Mouse (Mus musculus): ENCODE measurements around the gene Kif2c. TPM values are rescaled to one million over a fixed set of nuclear protein-coding genes. Genes with fewer than 3 reads are reported as not detected.

Gene Kif2c
- total RNA-seq, 2 experiments from 2014 or later = 13.2 to 16.7 TPM

DNA sequence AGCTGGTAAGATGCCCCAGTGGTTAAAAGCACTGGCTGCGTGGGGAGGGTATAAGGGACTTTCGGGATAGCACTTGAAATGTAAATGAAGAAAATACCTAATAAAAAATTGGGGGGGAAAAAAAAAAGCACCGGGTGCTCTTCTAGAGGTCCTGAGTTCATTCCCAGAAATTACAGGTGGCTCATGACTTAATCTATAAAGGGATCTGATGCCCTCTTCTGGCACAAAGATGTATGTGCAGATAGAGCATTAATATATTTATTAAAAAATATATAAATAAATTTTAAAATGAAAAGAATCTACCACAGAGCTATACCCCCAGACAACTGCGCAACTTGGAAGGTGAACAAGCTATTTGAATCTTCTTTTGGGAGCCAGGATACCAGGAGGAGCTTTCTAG lies 41.8 kb downstream of the Kif2c start:
- ATAC-seq (replicated peaks; ENCODE audit: low FRiP score, poor library complexity, severe bottlenecking) = no peak

DNA sequence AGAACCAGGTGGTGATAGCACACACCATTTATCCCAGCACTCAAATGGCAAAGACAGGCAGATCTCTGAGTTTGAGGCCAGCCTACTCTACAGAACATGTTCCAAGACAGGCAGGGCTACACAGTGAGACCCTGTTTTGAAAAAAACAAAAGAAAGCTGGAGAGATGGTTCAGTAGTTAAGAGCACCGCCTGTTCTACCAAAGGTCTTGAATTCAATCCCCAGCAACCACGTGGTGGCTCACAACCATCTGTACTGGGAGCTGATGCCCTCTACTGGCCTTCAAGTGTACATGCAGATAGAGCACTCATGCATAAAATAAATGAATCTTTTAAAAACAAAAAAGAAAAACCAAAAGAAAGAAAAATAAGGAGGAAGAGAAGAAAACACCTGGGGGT lies 43.2 kb downstream of the Kif2c start:
- ATAC-seq (replicated peaks; ENCODE audit: low FRiP score, poor library complexity, severe bottlenecking) = peak; percentile 55; the same call in 1 of the 2 replicates

DNA sequence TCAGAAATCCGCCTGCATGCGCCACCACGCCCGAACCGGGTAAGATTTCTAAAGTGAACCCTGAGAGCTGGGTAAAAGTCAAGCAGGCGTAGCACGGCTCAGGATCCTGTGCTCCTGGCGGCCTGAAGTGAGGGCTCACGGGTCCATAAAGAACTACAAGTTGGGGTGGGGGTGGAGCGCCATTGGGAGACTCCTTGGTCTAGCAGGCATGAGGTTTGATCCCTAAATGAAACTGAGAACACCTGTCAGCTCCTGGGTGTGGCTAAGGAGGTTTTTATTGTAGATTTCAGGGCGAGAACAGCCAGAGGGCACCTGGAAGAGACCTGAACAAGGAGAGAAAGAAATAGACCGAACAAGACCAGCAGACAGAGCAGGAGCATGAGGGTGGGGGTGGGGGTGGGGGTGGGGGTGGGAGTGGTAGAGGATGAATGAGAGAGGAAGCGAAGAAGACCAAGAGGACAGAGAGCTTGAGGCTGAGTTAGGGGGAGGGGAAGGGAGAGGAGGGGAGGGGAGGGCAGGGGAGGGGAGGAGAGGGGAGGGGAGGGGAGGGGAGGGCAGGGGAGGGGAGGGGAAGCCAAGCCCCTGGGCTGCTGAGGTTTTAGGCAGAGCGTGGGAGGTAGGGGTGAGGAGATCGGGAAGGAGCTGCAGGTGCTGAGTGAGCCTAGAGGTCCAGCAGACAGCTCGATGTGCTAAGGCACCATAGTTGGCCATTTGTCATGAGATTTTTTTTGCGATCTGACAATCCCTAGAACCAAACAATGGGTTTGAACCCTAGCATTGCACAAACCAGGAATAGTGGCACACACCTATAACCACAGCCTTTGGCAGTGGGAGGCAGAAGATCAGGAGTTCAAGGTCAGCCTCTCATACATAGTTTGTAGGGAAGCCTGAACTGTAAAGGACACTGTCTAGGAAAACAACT lies 43.9 kb downstream of the Kif2c start:
- ATAC-seq (replicated peaks; ENCODE audit: low FRiP score, poor library complexity, severe bottlenecking) = no peak

DNA sequence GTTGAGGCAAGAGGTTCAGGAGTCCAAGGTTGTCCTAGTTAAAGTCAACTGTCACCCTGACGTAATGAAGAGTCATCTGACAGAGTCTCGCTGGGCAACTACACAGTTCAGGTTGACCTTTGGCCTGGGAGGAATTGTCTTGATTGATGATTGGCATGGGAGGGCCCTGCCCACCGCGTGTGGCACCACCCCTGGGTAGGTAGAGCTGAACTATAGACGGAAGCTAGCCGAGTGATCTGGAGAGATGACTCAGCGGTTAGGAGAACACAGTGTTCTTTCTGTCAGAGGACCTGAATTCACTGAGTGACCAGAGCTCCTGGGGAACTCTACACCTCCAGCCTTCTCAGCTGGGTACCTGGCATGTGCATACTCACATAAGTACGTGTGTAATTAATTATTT lies 46.4 kb downstream of the Kif2c start:
- ATAC-seq (replicated peaks; ENCODE audit: low FRiP score, poor library complexity, severe bottlenecking) = peak; percentile 41; the same call in 1 of the 2 replicates

DNA sequence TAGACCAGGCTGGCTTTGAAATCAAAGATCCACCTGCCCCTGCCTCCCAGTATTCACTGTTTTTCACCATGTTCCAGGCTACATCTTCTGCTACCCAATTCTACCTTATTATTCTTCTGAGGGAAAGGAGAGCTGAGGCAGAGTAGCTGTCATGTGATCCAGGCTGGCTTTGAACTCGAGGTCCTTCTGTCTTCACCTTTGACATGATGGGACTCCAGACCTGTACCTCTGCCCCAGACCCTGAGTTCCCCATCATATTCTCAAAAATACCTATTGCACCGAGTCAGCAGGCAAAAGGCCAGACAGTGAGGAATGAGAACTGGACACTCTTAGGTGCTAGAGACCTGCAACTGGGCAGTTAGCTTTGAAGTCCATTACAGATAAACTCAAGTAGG lies 47.8 kb downstream of the Kif2c start:
- ATAC-seq (replicated peaks; ENCODE audit: low FRiP score, poor library complexity, severe bottlenecking) = no peak

DNA sequence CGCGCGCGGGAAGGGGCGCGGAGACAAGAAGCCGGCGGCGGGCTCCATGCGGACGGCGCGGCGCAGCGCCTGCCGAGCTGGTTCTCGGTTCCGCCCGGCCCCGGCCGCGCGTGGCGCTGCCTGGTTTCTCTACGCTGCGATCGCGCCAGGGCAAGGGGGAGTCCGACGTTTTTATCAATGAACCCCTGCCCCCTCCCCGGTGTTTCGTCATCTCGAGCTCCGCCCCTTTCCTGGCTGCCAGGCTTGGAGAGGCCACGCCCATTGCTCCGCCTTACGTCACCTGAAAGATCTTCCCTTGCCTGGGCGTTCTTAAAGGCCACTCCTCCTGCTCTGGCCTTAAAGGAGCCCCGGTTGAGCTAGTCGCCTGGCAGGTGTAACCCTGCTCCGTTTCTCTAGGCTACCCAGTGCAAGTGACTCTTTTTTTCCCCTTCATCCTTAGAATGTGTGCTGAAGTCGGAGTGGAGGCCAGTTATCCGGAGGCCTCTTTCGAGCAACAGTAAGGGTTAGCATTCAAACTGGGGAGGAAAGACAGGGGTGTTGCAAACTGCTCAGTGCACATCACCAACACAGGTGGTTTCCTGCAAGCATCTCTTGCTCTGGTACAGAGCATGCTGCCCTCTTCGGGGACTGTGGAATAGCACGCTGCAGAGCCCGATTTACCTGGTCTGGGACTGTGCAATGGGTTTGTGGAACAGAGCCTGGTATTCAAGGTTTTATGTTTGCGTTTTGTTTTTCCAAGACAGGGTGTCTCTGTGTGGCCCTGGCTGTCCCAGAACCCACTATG lies 48.4 kb downstream of the Kif2c start, which contains the start of gene Plk3:
Plk3 (minus strand) TSS at position 147 of the 784 bp plus-strand sequence.
- ATAC-seq (replicated peaks; ENCODE audit: low FRiP score, poor library complexity, severe bottlenecking) = peak; percentile 94

DNA sequence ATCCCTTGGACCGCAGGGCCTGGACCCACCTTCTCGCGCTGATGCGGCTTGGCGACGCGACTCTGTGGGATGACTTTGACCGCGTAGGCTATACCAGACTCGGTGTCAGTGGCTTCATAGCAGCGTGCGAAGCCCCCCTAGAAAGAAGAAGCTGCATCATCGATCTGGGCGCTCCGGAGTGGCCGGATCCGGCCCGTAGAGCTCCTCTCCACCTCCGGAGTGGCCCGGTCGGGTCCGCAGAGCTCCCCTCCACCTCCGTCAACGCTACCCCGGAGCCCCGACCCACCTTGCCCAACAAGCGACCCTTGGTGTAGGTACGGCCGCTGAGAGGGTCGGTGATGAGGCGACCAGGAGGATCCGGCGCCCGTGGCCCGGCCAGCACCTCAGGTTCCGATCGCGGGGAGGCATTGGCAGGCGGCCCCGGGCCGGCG lies 49.1 kb downstream of the Kif2c start:
- ATAC-seq (replicated peaks; ENCODE audit: low FRiP score, poor library complexity, severe bottlenecking) = no peak

DNA sequence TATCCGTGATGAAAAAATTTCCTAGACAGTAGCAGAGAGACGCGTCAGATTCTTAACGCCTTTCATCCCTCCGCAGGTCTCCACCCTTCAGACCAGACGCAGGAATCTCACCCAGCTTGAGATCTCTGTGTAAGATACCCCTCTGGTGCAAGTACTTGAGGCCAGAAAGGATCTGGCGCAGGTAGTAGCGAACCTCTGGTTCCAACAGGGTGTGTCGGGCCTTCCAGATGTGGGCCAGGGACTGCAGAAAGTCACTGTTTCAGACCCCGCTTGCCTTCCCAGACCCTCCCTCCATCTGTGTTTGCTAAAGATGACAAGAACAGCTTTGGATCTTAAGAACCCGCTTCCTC lies 49.7 kb downstream of the Kif2c start:
- ATAC-seq (replicated peaks; ENCODE audit: low FRiP score, poor library complexity, severe bottlenecking) = no peak

DNA sequence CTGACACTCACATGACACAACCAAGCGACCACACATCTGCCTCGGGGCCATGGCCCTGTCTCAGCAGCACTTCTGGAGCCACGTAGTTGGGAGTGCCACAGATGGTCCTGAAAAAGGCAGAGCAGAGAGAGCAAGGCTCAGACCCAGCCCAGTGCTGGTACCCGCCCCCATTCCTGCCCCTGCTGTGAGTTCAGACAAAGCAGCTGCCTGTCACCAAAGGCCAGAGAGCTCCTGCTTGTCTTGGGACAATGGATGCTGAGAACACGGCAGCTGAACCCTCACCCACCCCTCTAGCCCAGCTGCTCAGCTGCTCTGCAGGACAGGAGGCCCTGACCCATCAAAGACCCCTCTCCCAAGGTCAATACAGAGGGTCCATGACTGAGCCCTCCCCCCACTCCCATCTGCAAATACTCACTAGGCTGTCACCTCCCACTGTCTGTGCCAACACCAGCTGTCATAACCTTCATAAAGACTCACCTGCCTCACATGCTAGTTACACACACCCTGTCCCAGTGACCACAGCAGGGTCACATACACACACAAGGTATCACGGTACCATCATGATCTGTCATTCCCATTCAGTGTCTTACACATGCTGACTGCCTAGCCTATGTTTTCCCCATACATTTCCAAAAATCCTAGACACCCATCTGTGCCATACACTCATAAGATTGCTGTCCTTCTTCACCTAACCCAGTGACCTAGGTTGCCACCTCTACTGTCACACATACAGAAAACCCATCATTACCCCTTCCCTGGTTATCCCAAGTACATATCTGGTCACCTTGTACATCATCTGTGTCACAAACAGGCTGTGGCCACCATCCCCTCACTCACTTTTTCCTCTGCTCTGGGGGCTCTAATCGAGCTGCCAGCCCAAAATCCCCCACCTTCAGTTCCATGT lies 50.3 kb downstream of the Kif2c start:
- no peak for ATAC-seq (replicated peaks; ENCODE audit: low FRiP score, poor library complexity, severe bottlenecking)

DNA sequence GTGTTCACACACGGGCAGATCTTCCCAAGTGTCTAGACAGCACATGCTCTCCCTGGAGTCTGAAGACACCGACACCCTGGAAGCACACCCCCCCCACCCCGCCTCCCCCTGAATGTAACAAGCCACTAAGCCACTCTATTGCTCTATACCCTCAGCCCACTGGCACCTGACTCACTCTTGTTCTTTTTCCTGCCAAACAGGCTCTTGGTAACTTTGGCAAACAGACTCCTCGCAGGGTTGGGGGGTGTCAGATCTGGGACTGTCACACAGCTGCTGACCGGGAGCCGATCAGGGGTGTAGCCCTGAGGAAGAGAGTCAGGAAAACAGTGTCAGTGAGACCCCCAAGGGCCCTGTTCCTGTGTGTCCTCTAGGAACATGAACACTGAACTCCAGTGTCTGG lies 51.2 kb downstream of the Kif2c start:
- ATAC-seq (replicated peaks; ENCODE audit: low FRiP score, poor library complexity, severe bottlenecking) = no peak

DNA sequence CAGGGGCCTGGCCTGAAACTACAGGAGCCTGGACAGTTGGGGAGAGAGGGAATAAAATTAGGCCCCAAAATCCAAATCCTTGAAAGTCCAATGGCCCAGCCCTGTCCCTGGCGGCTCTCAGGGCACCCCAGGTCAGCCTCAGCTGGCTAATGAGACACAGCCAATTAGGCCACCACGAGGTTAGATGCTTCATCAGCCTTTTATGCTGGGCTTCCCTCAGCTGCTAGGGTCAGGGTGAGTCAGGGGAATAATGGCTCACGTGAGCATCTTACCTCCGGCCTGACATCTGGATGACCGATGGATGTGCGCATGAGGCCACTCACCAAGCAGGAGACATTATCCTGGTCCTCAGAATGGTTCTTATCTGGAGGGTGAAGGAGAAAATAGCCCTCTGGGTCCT lies 51.6 kb downstream of the Kif2c start:
- ATAC-seq (replicated peaks; ENCODE audit: low FRiP score, poor library complexity, severe bottlenecking) = no peak

DNA sequence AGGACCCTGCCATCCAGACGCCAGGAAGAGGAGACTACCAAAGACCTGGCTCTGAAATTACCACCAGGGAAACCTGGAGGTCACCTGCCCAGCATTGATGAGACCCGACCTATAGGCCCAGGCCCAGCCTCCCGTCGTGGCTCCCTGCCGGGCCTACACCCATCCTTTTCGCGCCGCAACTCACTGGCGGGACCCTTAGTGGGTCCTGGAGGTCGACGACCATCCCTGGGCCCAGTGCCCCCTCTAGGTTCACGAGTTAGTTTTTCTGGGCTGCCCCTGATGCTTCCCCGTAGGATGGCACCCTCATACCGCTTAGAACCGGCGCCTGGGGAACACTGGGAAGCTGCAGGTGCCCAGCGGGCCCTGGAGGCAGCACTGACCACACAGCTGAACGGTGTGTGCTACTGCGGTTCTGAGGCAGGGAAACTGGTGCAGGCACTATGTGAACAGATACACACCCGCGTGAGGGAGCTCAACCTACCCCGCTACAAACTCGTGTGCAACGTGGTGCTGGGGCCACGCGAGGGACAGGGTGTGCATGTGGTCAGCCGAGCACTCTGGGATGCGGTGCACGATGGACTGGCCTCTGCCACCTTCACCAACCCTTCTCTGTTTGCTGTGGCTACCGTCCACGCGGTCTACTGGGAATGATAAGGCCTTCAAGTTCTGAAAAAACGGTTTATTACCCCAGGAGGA lies 54.3 kb downstream of the Kif2c start:
- ATAC-seq (replicated peaks; ENCODE audit: low FRiP score, poor library complexity, severe bottlenecking) = no peak

DNA sequence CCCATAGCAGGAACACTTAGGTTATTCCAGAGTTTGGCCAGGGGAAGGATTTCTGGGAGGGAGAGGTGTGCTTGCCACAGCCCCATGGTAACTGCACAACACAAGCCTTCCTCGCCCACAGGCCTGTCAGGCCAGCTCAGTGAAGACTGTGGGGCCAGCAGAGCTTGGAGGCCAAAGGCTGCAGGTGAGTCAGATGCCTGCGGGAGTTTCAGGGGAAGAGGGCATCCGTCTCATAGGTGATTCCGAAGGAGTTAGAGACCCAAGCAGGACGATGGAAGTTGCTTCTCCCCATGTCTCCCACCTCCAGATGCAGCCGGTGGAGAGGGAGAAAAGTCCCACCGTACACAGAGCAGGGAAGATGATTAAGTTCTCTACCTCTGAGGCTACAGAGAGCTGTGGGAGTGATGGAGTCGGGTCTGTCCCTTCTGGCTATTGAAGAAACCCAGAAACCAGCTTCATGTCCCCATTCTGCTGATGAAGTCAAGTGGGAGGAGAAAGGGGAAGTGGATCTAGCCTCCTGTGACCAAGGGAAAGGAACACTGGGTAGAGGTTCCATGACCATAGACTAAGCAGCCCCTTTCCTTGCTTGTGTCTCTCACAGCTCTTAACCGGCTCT lies 55.7 kb downstream of the Kif2c start, which contains the start of gene Tctex1d4:
Tctex1d4 (plus strand) TSS at position 120 of the 616 bp plus-strand sequence.
- no peak for ATAC-seq (replicated peaks; ENCODE audit: low FRiP score, poor library complexity, severe bottlenecking)

DNA sequence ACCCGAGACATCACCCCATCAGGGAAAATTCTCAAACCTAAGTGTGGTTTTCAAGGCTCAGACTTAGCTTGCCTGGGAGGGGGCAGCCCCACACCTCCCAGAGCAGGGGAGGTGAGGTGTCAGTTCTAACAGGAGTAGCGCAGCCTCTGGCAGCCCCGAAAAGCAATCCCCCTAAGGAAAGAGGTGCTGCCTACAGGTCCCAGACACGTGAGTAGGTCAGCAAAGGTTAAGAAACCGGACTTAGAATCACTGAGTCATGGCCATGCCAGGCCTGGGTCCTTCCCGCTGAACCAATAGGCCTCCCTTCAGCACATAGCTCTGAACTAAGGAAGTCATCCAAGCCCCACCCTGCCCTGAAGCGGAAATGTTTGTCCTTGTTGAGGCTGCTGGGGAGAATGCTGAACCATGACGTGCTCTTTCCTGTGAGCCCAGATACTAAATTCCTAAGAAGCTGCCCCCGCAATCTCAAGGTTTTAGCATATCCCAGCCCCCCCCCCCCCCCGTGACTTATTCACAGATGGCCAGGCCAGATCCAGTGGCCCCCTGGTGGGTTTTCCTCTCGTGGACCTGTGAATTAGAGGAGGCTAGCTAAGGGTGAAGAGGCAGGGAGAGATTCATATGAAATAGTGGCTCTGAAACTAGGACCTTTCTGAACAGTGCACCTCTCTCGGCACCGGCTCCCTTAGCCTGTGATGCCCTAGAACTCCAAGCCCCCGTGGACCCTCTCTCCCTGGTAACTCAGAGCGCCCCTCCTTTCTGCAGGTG lies 56.3 kb downstream of the Kif2c start:
- no peak for ATAC-seq (replicated peaks; ENCODE audit: low FRiP score, poor library complexity, severe bottlenecking)

DNA sequence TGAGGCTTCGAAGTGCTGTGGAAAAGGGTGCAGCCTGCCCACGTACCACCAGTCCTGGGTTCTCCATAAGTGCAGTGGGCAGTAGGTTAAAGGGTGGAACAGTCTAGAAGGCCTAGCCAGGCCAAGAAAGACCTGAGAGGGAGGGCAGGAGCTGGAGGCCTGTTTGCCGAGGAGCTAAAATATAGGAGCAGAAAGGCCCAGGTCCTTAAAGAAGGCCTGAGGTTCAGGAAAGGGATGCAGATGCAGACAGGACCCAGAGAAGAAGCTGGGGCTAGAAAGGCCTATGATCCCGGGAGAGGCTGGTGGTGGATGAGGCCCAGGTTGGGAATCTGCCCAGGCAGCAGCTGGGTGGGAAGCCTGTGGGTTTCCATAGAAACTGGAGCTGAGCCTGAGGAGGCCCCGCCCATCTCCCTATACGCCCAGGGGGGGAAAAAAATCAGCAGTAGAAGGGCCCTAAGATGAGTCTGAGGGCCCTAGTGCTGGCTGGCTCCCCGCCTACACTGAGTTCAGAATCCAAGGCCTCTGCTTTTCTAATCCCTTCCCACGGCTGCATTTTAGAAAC lies 57.0 kb downstream of the Kif2c start, which contains the start of gene Btbd19:
Btbd19 (minus strand) TSS at position 378 of the 562 bp plus-strand sequence.
- ATAC-seq (replicated peaks; ENCODE audit: low FRiP score, poor library complexity, severe bottlenecking) = no peak

DNA sequence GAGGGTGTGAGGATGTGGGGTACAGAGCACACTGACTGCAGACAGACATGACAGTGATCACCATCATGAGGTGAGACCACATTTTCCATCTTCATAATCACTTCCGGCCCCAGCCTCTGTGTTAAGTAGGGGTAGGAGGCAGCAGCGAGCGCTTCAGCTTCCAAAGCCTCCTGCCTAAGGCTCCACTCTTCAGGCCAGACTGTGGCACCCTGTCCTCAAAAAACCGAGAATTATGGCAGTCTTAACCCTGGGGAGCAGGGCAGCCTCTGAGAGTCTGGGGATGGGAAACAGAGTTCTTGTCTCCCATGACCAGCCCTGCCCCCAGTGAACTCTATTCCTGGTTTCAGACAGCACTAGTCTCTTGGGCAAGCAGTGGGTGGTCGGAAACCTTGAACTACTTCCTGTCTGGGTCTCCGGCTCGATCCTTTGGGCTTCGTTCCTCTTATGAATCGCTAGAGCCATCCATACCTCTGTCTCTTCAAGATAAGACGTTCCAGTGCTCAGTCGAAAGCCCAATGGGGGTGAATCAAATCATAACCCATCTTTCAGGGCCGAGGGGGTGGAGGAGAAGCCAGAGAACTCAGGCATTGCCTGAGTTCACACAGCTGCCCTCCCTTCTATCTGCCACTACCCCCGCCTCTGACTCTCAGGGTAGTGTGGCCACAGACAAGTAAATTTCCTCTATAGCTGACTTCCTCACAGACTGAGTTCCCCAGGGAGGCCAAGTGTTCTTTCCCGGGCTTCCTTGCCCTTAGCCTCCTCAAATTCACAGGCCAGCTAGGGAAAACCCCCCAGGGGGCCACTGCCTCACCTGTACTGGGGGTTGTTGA lies 57.7 kb downstream of the Kif2c start:
- no peak for ATAC-seq (replicated peaks; ENCODE audit: low FRiP score, poor library complexity, severe bottlenecking)

DNA sequence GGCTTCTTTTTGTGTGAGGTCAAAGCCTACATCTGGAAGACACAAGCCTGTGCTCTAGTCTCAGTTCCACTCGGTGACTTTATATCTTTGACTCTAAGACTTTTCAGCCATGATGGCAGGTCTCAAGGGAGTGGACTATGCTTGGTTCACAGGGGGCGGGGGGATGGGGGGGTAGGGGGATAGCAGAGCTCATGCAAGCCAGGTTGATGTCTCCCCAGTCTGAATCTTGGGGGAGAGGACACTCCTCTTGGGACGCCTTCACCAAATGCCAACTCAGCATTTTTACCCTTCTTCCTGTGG lies 58.3 kb downstream of the Kif2c start:
- ATAC-seq (replicated peaks; ENCODE audit: low FRiP score, poor library complexity, severe bottlenecking) = no peak
